Mouse (Mus musculus): ENCODE measurements around the gene Fam111a. TPM values are rescaled to one million over a fixed set of nuclear protein-coding genes. Genes with fewer than 3 reads are reported as not detected.

Gene Fam111a
- polyA plus RNA-seq, 1 experiment: 17.4 TPM

- Histone ChIP-seq H3K79me2 (ENCODE audit: control insufficient read depth, insufficient read depth) (no peaks in the 10 kb centered on the region), H3K79me3 (ENCODE audit: low read depth) (no peaks in the 10 kb centered on the region), H3K27me3 (ENCODE audit: control insufficient read depth, insufficient read depth, insufficient read length) (no peaks in the 10 kb centered on the region), H3K4me3 (ENCODE audit: insufficient read depth, poor library complexity, severe bottlenecking) (no peak overlapping the region), H3K36me3 (ENCODE audit: control insufficient read depth, insufficient read depth) (no peaks in the 10 kb centered on the region), H3ac (ENCODE audit: control insufficient read depth, insufficient read length, low read depth) (no peak overlapping the region)
- TF ChIP-seq FOSL1 (IDR thresholded peaks at IDR 0.05; ENCODE audit: insufficient read depth, low read length, poor library complexity, severe bottlenecking): no peak
- no peak for TF ChIP-seq CTCF (IDR thresholded peaks at IDR 0.05; ENCODE audit: control insufficient read depth, insufficient read depth, insufficient read length)
- no peak for TF ChIP-seq MAX (IDR thresholded peaks at IDR 0.05)
- TF ChIP-seq MYOD1 (IDR thresholded peaks at IDR 0.05; ENCODE audit: control insufficient read depth, insufficient read length, low read depth): no peak
- TF ChIP-seq CEBPB (IDR thresholded peaks at IDR 0.05; ENCODE audit: low read depth): no peak
- no peak for TF ChIP-seq USF1 (IDR thresholded peaks at IDR 0.05; ENCODE audit: low read depth)
- no peak for TF ChIP-seq MYOG (IDR thresholded peaks at IDR 0.05; ENCODE audit: control insufficient read depth, extremely low read depth, insufficient read length)
These were observed 3.9 kb upstream of the Fam111a start for GRCm38 (mm10) chr19:12541644-12542043.

- Histone ChIP-seq H3ac (ENCODE audit: control insufficient read depth, insufficient read length, low read depth) (no peak overlapping the region), H3K79me2 (ENCODE audit: control insufficient read depth, insufficient read depth) (no peaks in the 10 kb centered on the region), H3K27me3 (ENCODE audit: control insufficient read depth, insufficient read depth, insufficient read length) (no peaks in the 10 kb centered on the region), H3K4me3 (ENCODE audit: insufficient read depth, poor library complexity, severe bottlenecking) (no peak overlapping the region), H3K79me3 (ENCODE audit: low read depth) (no peaks in the 10 kb centered on the region), H3K36me3 (ENCODE audit: control insufficient read depth, insufficient read depth) (no peaks in the 10 kb centered on the region)
- no peak for TF ChIP-seq CEBPB (IDR thresholded peaks at IDR 0.05; ENCODE audit: low read depth)
- TF ChIP-seq MAX (IDR thresholded peaks at IDR 0.05): no peak
- TF ChIP-seq CTCF (IDR thresholded peaks at IDR 0.05; ENCODE audit: control insufficient read depth, insufficient read depth, insufficient read length): no peak
- TF ChIP-seq USF1 (IDR thresholded peaks at IDR 0.05; ENCODE audit: low read depth): no peak
- TF ChIP-seq MYOD1 (IDR thresholded peaks at IDR 0.05; ENCODE audit: control insufficient read depth, insufficient read length, low read depth): no peak
- TF ChIP-seq MYOG (IDR thresholded peaks at IDR 0.05; ENCODE audit: control insufficient read depth, extremely low read depth, insufficient read length): no peak
- TF ChIP-seq FOSL1 (IDR thresholded peaks at IDR 0.05; ENCODE audit: insufficient read depth, low read length, poor library complexity, severe bottlenecking): no peak
These were observed 3.6 kb downstream of the Fam111a start for GRCm38 (mm10) chr19:12549166-12549565.

- Histone ChIP-seq H3ac (ENCODE audit: control insufficient read depth, insufficient read length, low read depth) (no peak overlapping the region), H3K36me3 (ENCODE audit: control insufficient read depth, insufficient read depth) (no peaks in the 10 kb centered on the region), H3K79me3 (ENCODE audit: low read depth) (no peaks in the 10 kb centered on the region), H3K27me3 (ENCODE audit: control insufficient read depth, insufficient read depth, insufficient read length) (no peaks in the 10 kb centered on the region), H3K79me2 (ENCODE audit: control insufficient read depth, insufficient read depth) (no peaks in the 10 kb centered on the region), H3K4me3 (ENCODE audit: insufficient read depth, poor library complexity, severe bottlenecking) (no peak overlapping the region)
- TF ChIP-seq USF1 (IDR thresholded peaks at IDR 0.05; ENCODE audit: low read depth) (no peak), FOSL1 (IDR thresholded peaks at IDR 0.05; ENCODE audit: insufficient read depth, low read length, poor library complexity, severe bottlenecking) (no peak), CTCF (IDR thresholded peaks at IDR 0.05; ENCODE audit: control insufficient read depth, insufficient read depth, insufficient read length) (no peak), MYOG (IDR thresholded peaks at IDR 0.05; ENCODE audit: control insufficient read depth, extremely low read depth, insufficient read length) (no peak), MYOD1 (IDR thresholded peaks at IDR 0.05; ENCODE audit: control insufficient read depth, insufficient read length, low read depth) (no peak), MAX (IDR thresholded peaks at IDR 0.05) (no peak), CEBPB (IDR thresholded peaks at IDR 0.05; ENCODE audit: low read depth) (no peak)
These were observed 4.7 kb downstream of the Fam111a start for GRCm38 (mm10) chr19:12550005-12550942.

GRCm38 (mm10) chr19:12556293-12556692 is 10.8 kb downstream of the Fam111a start:
- no peaks in the 10 kb centered on the region for H3K27me3 ChIP-seq (ENCODE audit: control insufficient read depth, insufficient read depth, insufficient read length)
- H3ac ChIP-seq (ENCODE audit: control insufficient read depth, insufficient read length, low read depth): no peak overlapping the region
- H3K36me3 ChIP-seq (ENCODE audit: control insufficient read depth, insufficient read depth): no peaks in the 10 kb centered on the region
- H3K4me3 ChIP-seq (ENCODE audit: insufficient read depth, poor library complexity, severe bottlenecking): no peak overlapping the region
- TF ChIP-seq MYOD1 (IDR thresholded peaks at IDR 0.05; ENCODE audit: control insufficient read depth, insufficient read length, low read depth): no peak
- no peak for TF ChIP-seq CEBPB (IDR thresholded peaks at IDR 0.05; ENCODE audit: low read depth)
- no peak for TF ChIP-seq CTCF (IDR thresholded peaks at IDR 0.05; ENCODE audit: control insufficient read depth, insufficient read depth, insufficient read length)
- TF ChIP-seq FOSL1 (IDR thresholded peaks at IDR 0.05; ENCODE audit: insufficient read depth, low read length, poor library complexity, severe bottlenecking): no peak
- no peak for TF ChIP-seq MYOG (IDR thresholded peaks at IDR 0.05; ENCODE audit: control insufficient read depth, extremely low read depth, insufficient read length)
- TF ChIP-seq MAX (IDR thresholded peaks at IDR 0.05): no peak
- no peak for TF ChIP-seq USF1 (IDR thresholded peaks at IDR 0.05; ENCODE audit: low read depth)
- H3K79me2 ChIP-seq (ENCODE audit: control insufficient read depth, insufficient read depth): no peaks in the 10 kb centered on the region
- no peaks in the 10 kb centered on the region for H3K79me3 ChIP-seq (ENCODE audit: low read depth)

GRCm38 (mm10) chr19:12558219-12558618 is 12.7 kb downstream of the Fam111a start:
- no peak for TF ChIP-seq CEBPB (IDR thresholded peaks at IDR 0.05; ENCODE audit: low read depth)
- no peak for TF ChIP-seq FOSL1 (IDR thresholded peaks at IDR 0.05; ENCODE audit: insufficient read depth, low read length, poor library complexity, severe bottlenecking)
- no peak for TF ChIP-seq CTCF (IDR thresholded peaks at IDR 0.05; ENCODE audit: control insufficient read depth, insufficient read depth, insufficient read length)
- no peak for TF ChIP-seq MYOD1 (IDR thresholded peaks at IDR 0.05; ENCODE audit: control insufficient read depth, insufficient read length, low read depth)
- no peak for TF ChIP-seq MYOG (IDR thresholded peaks at IDR 0.05; ENCODE audit: control insufficient read depth, extremely low read depth, insufficient read length)
- TF ChIP-seq MAX (IDR thresholded peaks at IDR 0.05): no peak
- TF ChIP-seq USF1 (IDR thresholded peaks at IDR 0.05; ENCODE audit: low read depth): no peak
- Histone ChIP-seq H3K4me3 (ENCODE audit: insufficient read depth, poor library complexity, severe bottlenecking) (no peak overlapping the region), H3K79me3 (ENCODE audit: low read depth) (no peaks in the 10 kb centered on the region), H3K79me2 (ENCODE audit: control insufficient read depth, insufficient read depth) (no peaks in the 10 kb centered on the region), H3K27me3 (ENCODE audit: control insufficient read depth, insufficient read depth, insufficient read length) (no peaks in the 10 kb centered on the region), H3K36me3 (ENCODE audit: control insufficient read depth, insufficient read depth) (no peaks in the 10 kb centered on the region), H3ac (ENCODE audit: control insufficient read depth, insufficient read length, low read depth) (no peak overlapping the region)

Measured in C2C12 (cell line).